Mouse (Mus musculus): ENCODE data around the gene Jak1. TPM values are rescaled to one million over a fixed set of nuclear protein-coding genes. Genes with fewer than 3 reads are reported as not detected.

Gene Jak1
- total RNA-seq, 1 experiment: 22.5 TPM

DNA sequence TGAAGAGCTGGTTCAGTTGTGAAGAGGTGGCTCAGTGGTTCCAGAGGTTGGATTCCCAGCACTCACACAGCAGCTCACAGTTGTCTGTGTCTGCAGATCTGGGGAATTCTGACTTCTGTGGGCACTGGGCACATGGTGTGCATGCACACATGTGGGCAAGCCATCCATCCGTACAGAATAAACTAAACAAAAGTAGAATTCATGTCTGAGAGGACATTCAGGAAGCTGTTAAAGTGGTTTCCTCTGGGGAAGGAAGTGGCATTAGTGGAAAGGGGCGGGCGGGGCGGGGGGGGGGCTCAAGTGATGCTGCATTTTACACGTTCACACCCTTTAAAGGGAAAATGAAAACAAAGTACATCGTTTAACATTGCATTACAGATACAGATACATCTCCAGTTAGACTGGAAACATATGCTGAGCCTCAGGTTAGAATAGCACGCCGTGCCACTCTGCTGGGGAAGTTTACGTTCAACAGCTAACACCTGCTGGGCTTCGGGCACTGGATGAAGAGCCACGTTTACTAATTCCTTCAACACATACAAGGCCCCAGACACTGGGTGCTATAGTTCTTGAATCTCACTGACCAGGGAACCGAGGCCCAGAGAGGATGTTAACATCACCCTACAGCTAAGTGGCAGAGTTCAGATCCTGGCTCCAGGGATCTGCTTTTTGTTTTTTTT is 33.4 kb upstream of the Jak1 start:
- Histone ChIP-seq H3K27ac (ENCODE audit: insufficient read depth, low read depth, low read length, poor library complexity, severe bottlenecking) (no peak overlapping the region), H3K36me3 (ENCODE audit: control insufficient read depth, insufficient read depth, low read length, poor library complexity, severe bottlenecking) (no peaks in the 10 kb centered on the region), H3K9me3 (ENCODE audit: control insufficient read depth, insufficient read depth, low read depth, low read length) (no peaks in the 10 kb centered on the region), H3K4me1 (ENCODE audit: control insufficient read depth in 2 of 2, insufficient read depth in 2 of 2, low read length in 2 of 2, poor library complexity in 1 of 2) (no peaks in the 10 kb centered on the region), H3K4me3 (ENCODE audit: insufficient read depth in 1 of 2, low read depth in 1 of 2, low read length in 2 of 2, poor library complexity in 1 of 2, severe bottlenecking in 1 of 2) (no peak overlapping the region), H3K9ac (ENCODE audit: insufficient read depth, low read depth, low read length, poor library complexity, severe bottlenecking) (no peak overlapping the region)
- in situ Hi-C loops (cut with MboI; ENCODE audit: low sequenced_read_pairs in 2 of 2, unreplicated experiment in 2 of 2): no loop called here
- no peak for TF ChIP-seq MAFK (IDR thresholded peaks at IDR 0.05; ENCODE audit: insufficient read depth, low read depth, low read length)
- TF ChIP-seq CHD2 (IDR thresholded peaks at IDR 0.05; ENCODE audit: low read depth, low read length): no peak
- no peak for TF ChIP-seq HCFC1 (IDR thresholded peaks at IDR 0.05; ENCODE audit: borderline replicate concordance, insufficient read depth, low read length)
- TF ChIP-seq ZNF384 (IDR thresholded peaks at IDR 0.05; ENCODE audit: low read depth, low read length): no peak
- TF ChIP-seq ZC3H11A (IDR thresholded peaks at IDR 0.05; ENCODE audit: borderline replicate concordance, low read depth, low read length): no peak
- DNase-seq (ENCODE audit: low read depth, low spot score): no peak

DNA sequence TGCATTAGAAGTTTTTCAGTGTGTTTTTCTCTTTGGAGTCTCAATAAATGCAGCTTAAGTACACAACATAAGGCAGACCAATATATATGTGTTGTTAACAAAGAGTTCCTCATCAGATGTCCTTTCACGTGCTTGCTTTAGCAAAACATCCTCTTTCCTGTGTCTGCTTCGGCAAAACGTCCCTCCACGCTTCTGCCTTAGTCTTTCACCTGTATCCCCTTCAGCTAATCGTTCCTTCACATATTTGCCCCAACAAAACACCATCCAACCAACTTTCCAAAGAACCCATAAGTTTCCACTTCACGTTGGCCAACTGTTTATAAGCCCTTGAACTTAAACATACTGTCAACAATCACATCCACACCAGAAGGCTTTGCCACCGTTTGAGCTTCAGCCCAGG is 31.8 kb upstream of the Jak1 start:
- in situ Hi-C loops (cut with MboI; ENCODE audit: low sequenced_read_pairs in 2 of 2, unreplicated experiment in 2 of 2): no loop called here
- no peaks in the 10 kb centered on the region for H3K36me3 ChIP-seq (ENCODE audit: control insufficient read depth, insufficient read depth, low read length, poor library complexity, severe bottlenecking)

DNA sequence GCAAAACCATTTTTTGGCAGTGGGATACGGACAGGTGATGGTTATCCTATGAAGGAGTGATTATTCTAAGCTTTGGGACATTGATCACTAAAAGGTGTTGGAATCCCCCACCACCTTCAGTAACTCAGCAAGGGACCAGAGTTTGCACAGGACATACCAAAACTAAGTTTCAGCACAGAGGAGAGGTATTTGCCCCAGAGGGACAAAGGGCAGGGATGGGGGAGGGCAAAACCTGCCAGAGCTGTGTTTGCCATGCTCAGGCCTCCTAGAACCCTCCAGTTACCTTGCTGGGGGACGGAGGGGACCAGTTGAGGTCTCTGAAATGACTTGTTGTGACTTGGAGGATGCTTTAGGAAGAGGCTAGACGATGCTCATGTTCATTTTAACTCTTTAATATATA is 30.7 kb upstream of the Jak1 start:
- Histone ChIP-seq H3K9me3 (ENCODE audit: control insufficient read depth, insufficient read depth, low read depth, low read length) (no peaks in the 10 kb centered on the region), H3K9ac (ENCODE audit: insufficient read depth, low read depth, low read length, poor library complexity, severe bottlenecking) (no peak overlapping the region), H3K4me1 (ENCODE audit: control insufficient read depth in 2 of 2, insufficient read depth in 2 of 2, low read length in 2 of 2, poor library complexity in 1 of 2) (no peaks in the 10 kb centered on the region), H3K36me3 (ENCODE audit: control insufficient read depth, insufficient read depth, low read length, poor library complexity, severe bottlenecking) (no peaks in the 10 kb centered on the region), H3K27ac (ENCODE audit: insufficient read depth, low read depth, low read length, poor library complexity, severe bottlenecking) (no peak overlapping the region), H3K4me3 (ENCODE audit: insufficient read depth in 1 of 2, low read depth in 1 of 2, low read length in 2 of 2, poor library complexity in 1 of 2, severe bottlenecking in 1 of 2) (no peak overlapping the region)
- in situ Hi-C loops (cut with MboI; ENCODE audit: low sequenced_read_pairs in 2 of 2, unreplicated experiment in 2 of 2): no loop called here
- no peak for DNase-seq (ENCODE audit: low read depth, low spot score)
- TF ChIP-seq MAFK (IDR thresholded peaks at IDR 0.05; ENCODE audit: insufficient read depth, low read depth, low read length): no peak
- no peak for TF ChIP-seq HCFC1 (IDR thresholded peaks at IDR 0.05; ENCODE audit: borderline replicate concordance, insufficient read depth, low read length)
- no peak for TF ChIP-seq ZNF384 (IDR thresholded peaks at IDR 0.05; ENCODE audit: low read depth, low read length)
- no peak for TF ChIP-seq ZC3H11A (IDR thresholded peaks at IDR 0.05; ENCODE audit: borderline replicate concordance, low read depth, low read length)
- no peak for TF ChIP-seq CHD2 (IDR thresholded peaks at IDR 0.05; ENCODE audit: low read depth, low read length)

More for the DNA sequence above, 31.8 kb upstream of the Jak1 start:
- Histone ChIP-seq H3K4me3 (ENCODE audit: insufficient read depth in 1 of 2, low read depth in 1 of 2, low read length in 2 of 2, poor library complexity in 1 of 2, severe bottlenecking in 1 of 2) (no peak overlapping the region), H3K9ac (ENCODE audit: insufficient read depth, low read depth, low read length, poor library complexity, severe bottlenecking) (no peak overlapping the region), H3K9me3 (ENCODE audit: control insufficient read depth, insufficient read depth, low read depth, low read length) (no peaks in the 10 kb centered on the region), H3K27ac (ENCODE audit: insufficient read depth, low read depth, low read length, poor library complexity, severe bottlenecking) (no peak overlapping the region), H3K4me1 (ENCODE audit: control insufficient read depth in 2 of 2, insufficient read depth in 2 of 2, low read length in 2 of 2, poor library complexity in 1 of 2) (no peaks in the 10 kb centered on the region)
- DNase-seq (ENCODE audit: low read depth, low spot score): no peak
- TF ChIP-seq ZNF384 (IDR thresholded peaks at IDR 0.05; ENCODE audit: low read depth, low read length) (no peak), HCFC1 (IDR thresholded peaks at IDR 0.05; ENCODE audit: borderline replicate concordance, insufficient read depth, low read length) (no peak), MAFK (IDR thresholded peaks at IDR 0.05; ENCODE audit: insufficient read depth, low read depth, low read length) (no peak), CHD2 (IDR thresholded peaks at IDR 0.05; ENCODE audit: low read depth, low read length) (no peak), ZC3H11A (IDR thresholded peaks at IDR 0.05; ENCODE audit: borderline replicate concordance, low read depth, low read length) (no peak)

DNA sequence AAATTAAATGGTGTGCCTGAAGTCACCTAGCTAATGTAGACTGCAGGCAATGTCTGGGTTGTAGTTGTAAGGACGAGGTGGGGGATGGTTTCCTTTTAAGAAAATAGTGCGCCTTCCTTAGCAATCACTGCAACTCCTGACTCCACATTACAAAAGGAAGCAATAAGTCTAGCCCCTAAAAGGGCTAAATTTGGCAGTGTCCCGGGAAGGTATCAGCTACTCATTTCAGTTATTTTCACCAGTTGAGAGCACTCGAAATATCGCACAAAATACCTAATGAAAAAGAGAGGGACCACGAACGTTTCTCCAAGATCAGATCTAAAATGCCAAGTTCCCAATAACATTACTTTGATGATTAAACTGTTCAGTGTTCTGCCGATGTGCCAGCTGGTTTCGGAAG is 28.6 kb upstream of the Jak1 start:
- no peak for DNase-seq (ENCODE audit: low read depth, low spot score)
- H3K4me1 ChIP-seq (ENCODE audit: control insufficient read depth in 2 of 2, insufficient read depth in 2 of 2, low read length in 2 of 2, poor library complexity in 1 of 2): no peaks in the 10 kb centered on the region
- no peaks in the 10 kb centered on the region for H3K9me3 ChIP-seq (ENCODE audit: control insufficient read depth, insufficient read depth, low read depth, low read length)
- no peak for TF ChIP-seq ZC3H11A (IDR thresholded peaks at IDR 0.05; ENCODE audit: borderline replicate concordance, low read depth, low read length)
- no peak for TF ChIP-seq MAFK (IDR thresholded peaks at IDR 0.05; ENCODE audit: insufficient read depth, low read depth, low read length)
- TF ChIP-seq ZNF384 (IDR thresholded peaks at IDR 0.05; ENCODE audit: low read depth, low read length): no peak
- TF ChIP-seq CHD2 (IDR thresholded peaks at IDR 0.05; ENCODE audit: low read depth, low read length): no peak
- no peak for TF ChIP-seq HCFC1 (IDR thresholded peaks at IDR 0.05; ENCODE audit: borderline replicate concordance, insufficient read depth, low read length)
- H3K4me3 ChIP-seq (ENCODE audit: insufficient read depth in 1 of 2, low read depth in 1 of 2, low read length in 2 of 2, poor library complexity in 1 of 2, severe bottlenecking in 1 of 2): peak overlapping the region in 1 of 2 experiments; percentile 56; a peak in 2 of 4 replicates
- in situ Hi-C loops (cut with MboI; ENCODE audit: low sequenced_read_pairs in 2 of 2, unreplicated experiment in 2 of 2): no loop called here
- H3K27ac ChIP-seq (ENCODE audit: insufficient read depth, low read depth, low read length, poor library complexity, severe bottlenecking): no peak overlapping the region
- H3K36me3 ChIP-seq (ENCODE audit: control insufficient read depth, insufficient read depth, low read length, poor library complexity, severe bottlenecking): no peaks in the 10 kb centered on the region
- H3K9ac ChIP-seq (ENCODE audit: insufficient read depth, low read depth, low read length, poor library complexity, severe bottlenecking): no peak overlapping the region
